Mouse (Mus musculus) heart, postnatal 25 days (tissue): ENCODE data around the gene 1700011L22Rik. TPM values are rescaled to one million over a fixed set of nuclear protein-coding genes. Genes with fewer than 3 reads are reported as not detected.

Experiments
- DNase-seq: peaks from one replicate; pipeline ENCODE4 v3.0.0; 2022; ENCODE audit warnings: low spot score
- intact Hi-C: fragments of 180-260 bp; cut with DNase I; formaldehyde crosslinking; loops from one replicate; pipeline ENCODE4 v1.15.1; 2025
- total RNA-seq, 2 experiments: library from RNA; stranded (reverse); gene quantifications; 2 replicates each; pipeline ENCODE4 v1.2.3; 2021

1700011L22Rik gene
- total RNA-seq, 2 experiments from 2014 or later, result not detected

- DNase-seq, result no peak
- intact Hi-C loops, result no loop called here
These were observed 5.4 kb upstream of the 1700011L22Rik start for GRCm38 (mm10) chr8:79253742-79254141.

- intact Hi-C loops, result no loop called here
- DNase-seq, result no peak
These were observed 4.9 kb downstream of the 1700011L22Rik start for GRCm38 (mm10) chr8:79243422-79243821.

- intact Hi-C loops, result no loop called here
- DNase-seq, result no peak
These were observed 8.4 kb downstream of the 1700011L22Rik start for GRCm38 (mm10) chr8:79239996-79240395.

- intact Hi-C loops, result no loop called here
- DNase-seq, result no peak
These were observed 9.1 kb downstream of the 1700011L22Rik start for GRCm38 (mm10) chr8:79239320-79239719.

- intact Hi-C loops, result no loop called here
These were observed 19.0 kb downstream of the 1700011L22Rik start for GRCm38 (mm10) chr8:79229266-79229888.

GRCm38 (mm10) chr8:79227916-79228315 lies 20.5 kb downstream of the 1700011L22Rik start:
- intact Hi-C loops, result no loop called here
- DNase-seq, result no peak

More at GRCm38 (mm10) chr8:79229266-79229888, 19.0 kb downstream of the 1700011L22Rik start:
- no peak for DNase-seq

GRCm38 (mm10) chr8:79227194-79227593 lies 21.2 kb downstream of the 1700011L22Rik start:
- intact Hi-C loops, result no loop called here
- no peak for DNase-seq

GRCm38 (mm10) chr8:79226046-79226445 lies 22.3 kb downstream of the 1700011L22Rik start:
- DNase-seq, result no peak
- intact Hi-C loops, result no loop called here

GRCm38 (mm10) chr8:79225586-79225985 lies 22.8 kb downstream of the 1700011L22Rik start:
- intact Hi-C loops, result no loop called here
- no peak for DNase-seq

- intact Hi-C loops, result no loop called here
These were observed 24.0 kb downstream of the 1700011L22Rik start for GRCm38 (mm10) chr8:79224363-79224762.

GRCm38 (mm10) chr8:79222752-79223141 lies 25.6 kb downstream of the 1700011L22Rik start:
- intact Hi-C loops, result no loop called here

More at GRCm38 (mm10) chr8:79224363-79224762, 24.0 kb downstream of the 1700011L22Rik start:
- no peak for DNase-seq

GRCm38 (mm10) chr8:79222106-79222751 lies 26.1 kb downstream of the 1700011L22Rik start:
- intact Hi-C loops, result no loop called here
- no peak for DNase-seq

More at GRCm38 (mm10) chr8:79222752-79223141, 25.6 kb downstream of the 1700011L22Rik start:
- DNase-seq, result no peak

GRCm38 (mm10) chr8:79211630-79212029 lies 36.7 kb downstream of the 1700011L22Rik start:
- DNase-seq, result no peak
- intact Hi-C loops, result loop anchor here (5.0 kb wide), 1 partner anchor 61 kb away; no protein-coding TSS in a partner anchor

GRCm38 (mm10) chr8:79209641-79210358 lies 38.6 kb downstream of the 1700011L22Rik start:
- DNase-seq, result peak; percentile 14
- intact Hi-C loops, result loop anchor here (5.0 kb wide), 1 partner anchor 63 kb away; no protein-coding TSS in a partner anchor

GRCm38 (mm10) chr8:79208691-79209640 lies 39.4 kb downstream of the 1700011L22Rik start:
- DNase-seq, result peak; percentile 16
- intact Hi-C loops, result no loop called here

- no peak for DNase-seq
- intact Hi-C loops, result no loop called here
These were observed 40.2 kb downstream of the 1700011L22Rik start for GRCm38 (mm10) chr8:79208181-79208580.

GRCm38 (mm10) chr8:79206895-79207294 lies 41.5 kb downstream of the 1700011L22Rik start:
- DNase-seq, result peak; percentile 4
- intact Hi-C loops, result no loop called here

GRCm38 (mm10) chr8:79201446-79202147 lies 46.8 kb downstream of the 1700011L22Rik start:
- intact Hi-C loops, result no loop called here
- no peak for DNase-seq

GRCm38 (mm10) chr8:79198675-79199074 lies 49.7 kb downstream of the 1700011L22Rik start:
- DNase-seq, result no peak
- intact Hi-C loops, result no loop called here
